Mouse (Mus musculus) lung, adult 2 months (tissue): Measurements from ENCODE around the gene Lsamp.

Experiments
- CTCF ChIP-seq: fragments of 200-500 bp; IDR thresholded peaks from 2 replicates; pipeline ENCODE4 v1.5.1; 2011; ENCODE audit warnings: mild to moderate bottlenecking, low read length, control low read depth; ENCODE audit not compliant: insufficient read depth
- POLR2A ChIP-seq: fragments of 200-500 bp; IDR thresholded peaks from 2 replicates; pipeline ENCODE4 v1.6.1; 2011; ENCODE audit warnings: low read depth, mild to moderate bottlenecking, control low read depth, low read length, borderline replicate concordance; ENCODE audit errors: extremely low read depth

DNA sequence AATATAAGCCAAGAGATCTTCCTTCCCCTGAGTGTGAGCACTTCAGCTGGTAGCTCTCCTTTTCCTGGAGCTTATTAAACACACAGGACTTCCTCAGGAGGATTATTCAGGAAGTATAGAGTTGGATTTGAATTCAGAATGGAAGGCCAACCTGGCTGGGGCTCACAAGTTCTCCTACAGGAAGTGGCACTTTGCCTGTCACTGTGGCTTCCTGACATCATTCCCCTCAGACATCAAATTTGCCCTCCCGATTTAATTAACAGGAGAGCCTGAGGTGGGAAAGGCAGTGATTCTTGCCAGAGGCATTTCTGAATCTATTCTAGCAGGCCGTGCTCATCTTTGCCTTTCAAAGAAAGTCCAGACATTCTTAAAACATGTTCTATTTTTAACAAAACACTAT, 2097.4 kb downstream of the Lsamp start:
- TF ChIP-seq CTCF, result no peak
- no peak for TF ChIP-seq POLR2A
